Comparison of ENCODE assay signal across 25 mouse cellular contexts in the genomic region with DNA sequence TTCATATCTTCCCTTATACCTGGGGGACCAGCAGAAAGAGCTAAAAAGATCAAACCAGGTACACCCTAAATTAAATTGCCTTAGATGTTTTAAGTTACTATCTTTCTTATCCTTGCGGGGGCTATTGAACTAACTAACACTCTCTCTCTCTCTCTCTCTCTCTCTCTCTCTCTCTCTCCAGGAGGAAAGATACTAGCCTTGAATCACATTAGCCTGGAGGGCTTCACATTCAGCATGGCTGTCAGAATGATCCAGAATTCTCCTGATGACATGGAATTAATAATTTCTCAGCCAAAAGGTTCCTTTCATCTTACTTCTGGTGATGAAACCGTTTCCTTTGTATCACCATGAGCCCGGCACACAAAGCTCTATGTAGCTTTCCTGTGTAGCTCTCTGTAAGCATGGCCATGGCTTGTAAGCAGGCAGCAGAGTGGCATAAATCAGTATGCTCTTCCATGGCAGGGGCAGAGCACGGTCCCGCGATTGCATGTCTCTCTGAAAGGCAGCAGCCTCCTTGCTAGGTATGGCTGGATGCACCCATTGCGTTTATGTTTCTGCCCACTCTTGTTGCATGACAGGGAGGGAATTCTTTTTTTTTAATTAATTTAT. TPM values are rescaled to one million over a fixed set of nuclear protein-coding genes. Genes with fewer than 3 reads are reported as not detected.
DNase-seq lines count a peak whose midpoint lies in the region; ATAC-seq and TF ChIP-seq lines count a peak whose summit lies in the region.
"Had no signal": no experiment of that assay in that cellular context is flagged by ENCODE, and none has a peak within 500 bp of the region (broad histone marks: within the 10 kb centered on the region; RNA-seq: fewer than 3 reads in every experiment).

No protein-coding gene starts in this region.

- H3K4me2 ChIP-seq in kidney, postnatal 0 days (ENCODE audit: low read length): no peak overlapping the region
- H3K4me2 ChIP-seq in kidney, embryonic 15.5 days: no peak overlapping the region
- no peak overlapping the region for H3K4me2 ChIP-seq in midbrain, postnatal 0 days (ENCODE audit: low read depth, low read length, poor library complexity, severe bottlenecking)
- H3K4me2 ChIP-seq: embryonic facial prominence, embryonic 15.5 days; hindbrain, embryonic 14.5 days had no signal

- no peaks in the 10 kb centered on the region for H3K9me3 ChIP-seq in kidney, postnatal 0 days (replicated peaks; ENCODE audit: low read length)
- H3K9me3 ChIP-seq in kidney, embryonic 15.5 days (replicated peaks): no peaks in the 10 kb centered on the region
- H3K9me3 ChIP-seq in midbrain, postnatal 0 days (ENCODE audit: low read length): no peaks in the 10 kb centered on the region
- H3K9me3 ChIP-seq: embryonic facial prominence, embryonic 15.5 days; forebrain, embryonic 10.5 days had no signal

- intact Hi-C loops in heart, postnatal 25 days (cut with DNase I): loop anchor here (10.0 kb wide), 1 partner anchor 225 kb away; no protein-coding TSS in a partner anchor

- 60% methylated on average over 7 of the region's 7 CpGs for WGBS in kidney, postnatal 0 days
- WGBS in kidney, embryonic 15.5 days: 57% methylated on average over 7 of the region's 7 CpGs
- WGBS in midbrain, postnatal 0 days: 46% methylated on average over 7 of the region's 7 CpGs

- no peak for ATAC-seq in kidney, postnatal 0 days (replicated peaks; ENCODE audit: low FRiP score, low read depth)
- no peak for ATAC-seq in kidney, embryonic 15.5 days (replicated peaks; ENCODE audit: low FRiP score)
- 0 out of 2 replicates have a peak, but pooled peaks have one; percentile 54 for ATAC-seq in midbrain, postnatal 0 days (ENCODE audit: low FRiP score)
- ATAC-seq: forebrain, embryonic 14.5 days had no signal

- H3K4me3 ChIP-seq in kidney, postnatal 0 days (replicated peaks; ENCODE audit: low read depth, low read length): no peak overlapping the region
- no peak overlapping the region for H3K4me3 ChIP-seq in kidney, embryonic 15.5 days (replicated peaks)
- no peak overlapping the region for H3K4me3 ChIP-seq in midbrain, postnatal 0 days (ENCODE audit: low read depth, low read length)
- H3K4me3 ChIP-seq: embryonic facial prominence, embryonic 15.5 days; erythroblast, embryonic 14.5 days; forebrain, embryonic 10.5 days; gastrocnemius, adult 2 months; heart, embryonic 10.5 days had no signal

- H3K4me1 ChIP-seq in kidney, postnatal 0 days (replicated peaks; ENCODE audit: insufficient read depth, low read length): no peaks in the 10 kb centered on the region
- H3K4me1 ChIP-seq in kidney, embryonic 15.5 days: no peaks in the 10 kb centered on the region
- no peaks in the 10 kb centered on the region for H3K4me1 ChIP-seq in midbrain, postnatal 0 days (ENCODE audit: insufficient read depth, low read length)
- H3K4me1 ChIP-seq: embryonic facial prominence, embryonic 15.5 days; forebrain, embryonic 10.5 days; heart, embryonic 10.5 days had no signal

- no peak overlapping the region for H3K9ac ChIP-seq in kidney, postnatal 0 days (ENCODE audit: low read depth, low read length)
- H3K9ac ChIP-seq in kidney, embryonic 15.5 days: no peak overlapping the region
- no peak overlapping the region for H3K9ac ChIP-seq in midbrain, postnatal 0 days (replicated peaks; ENCODE audit: low read length, poor library complexity, severe bottlenecking)
- H3K9ac ChIP-seq: embryonic facial prominence, embryonic 15.5 days; hindbrain, embryonic 14.5 days had no signal

- no peak for TF ChIP-seq CTCF in kidney, postnatal 0 days (IDR thresholded peaks at IDR 0.05; ENCODE audit: low read depth)
- no peak for TF ChIP-seq CTCF in midbrain, postnatal 0 days (IDR thresholded peaks at IDR 0.05)

- H3K27ac ChIP-seq in kidney, postnatal 0 days: no peak overlapping the region
- no peak overlapping the region for H3K27ac ChIP-seq in kidney, embryonic 15.5 days
- peak overlapping the region; percentile 21 for H3K27ac ChIP-seq in midbrain, postnatal 0 days (ENCODE audit: low read depth, low read length)
- H3K27ac ChIP-seq: embryonic facial prominence, embryonic 15.5 days; forebrain, embryonic 10.5 days; gastrocnemius, adult 2 months; heart, embryonic 10.5 days; hindbrain, embryonic 14.5 days had no signal

- H3K27me3 ChIP-seq in kidney, postnatal 0 days (ENCODE audit: insufficient read depth, low read length): no peaks in the 10 kb centered on the region
- H3K27me3 ChIP-seq in kidney, embryonic 15.5 days: no peaks in the 10 kb centered on the region
- no peaks in the 10 kb centered on the region for H3K27me3 ChIP-seq in midbrain, postnatal 0 days (ENCODE audit: insufficient read depth, low read length)
- H3K27me3 ChIP-seq: embryonic facial prominence, embryonic 15.5 days had no signal

- H3K36me3 ChIP-seq in kidney, postnatal 0 days (ENCODE audit: insufficient read depth, low read length): no peaks in the 10 kb centered on the region
- H3K36me3 ChIP-seq in kidney, embryonic 15.5 days: no peaks in the 10 kb centered on the region
- no peaks in the 10 kb centered on the region for H3K36me3 ChIP-seq in midbrain, postnatal 0 days (ENCODE audit: insufficient read depth, low read length)
- H3K36me3 ChIP-seq: embryonic facial prominence, embryonic 15.5 days; forebrain, embryonic 10.5 days; heart, embryonic 10.5 days had no signal

- DNase-seq in heart, adult 11 months: peak; percentile 40
- DNase-seq in heart, postnatal 25 days (ENCODE audit: low spot score): no peak
- DNase-seq in kidney, postnatal 0 days (ENCODE audit: low spot score): peak; percentile 25
- peak; percentile 41 for DNase-seq in retina, postnatal 1 day
- DNase-seq in retina, embryonic 14.5 days (ENCODE audit: low spot score): no peak
- no peak for DNase-seq in midbrain, postnatal 0 days (ENCODE audit: low spot score)
- DNase-seq in adipocyte (ENCODE audit: low spot score): no peak
- DNase-seq: adrenal gland, postnatal 14 days; cerebellum, adult 18-20 months; cerebellum, adult 9-11 months; cerebellum, postnatal 36 days; gastrocnemius, adult 2 months; gastrocnemius, postnatal 36 days; heart, adult 18-20 months; heart, postnatal 10 days had no signal

RNA-seq across cellular contexts. Expression of gene Ptpn20, which starts 49.3 kb away (rescaled TPM):
- not detected for total RNA-seq in heart, postnatal 25 days (2021)
- not detected in 2 replicates for polyA plus RNA-seq in kidney, postnatal 0 days (2015; fragmentation: Nextera tagmentation; extraction: Ambion mirVana)
- not detected in 2 replicates for polyA plus RNA-seq in kidney, embryonic 15.5 days (2015; fragmentation: Nextera tagmentation; extraction: Ambion mirVana)
- total RNA-seq in midbrain, postnatal 0 days (2014; rRNA removed): 1.1 and 1.2 TPM in 2 replicates
- polyA plus RNA-seq in midbrain, postnatal 0 days (2015; fragmentation: Nextera tagmentation; extraction: Ambion mirVana): 0.17 and 0.33 TPM in 2 replicates
- total RNA-seq: adrenal gland, postnatal 14 days; gastrocnemius, adult 2 months; gastrocnemius, postnatal 36 days; heart, adult 18-20 months; heart, postnatal 10 days; hematopoietic stem cell, adult 5-6 weeks; MEL had no signal
- polyA plus RNA-seq: C2C12; forebrain, embryonic 10.5 days had no signal

Comparison
In these comparisons a context has a peak if more than half of its experiments do, and no peak if none do; other contexts are left out.
1. DNase-seq: peak in heart, adult 11 months (single experiment), kidney, postnatal 0 days (single experiment) and retina, postnatal 1 day (single experiment); none in heart, postnatal 25 days (single experiment), retina, embryonic 14.5 days (single experiment), midbrain, postnatal 0 days (single experiment) and adipocyte (single experiment).